Mouse (Mus musculus) midbrain, embryonic 11.5 days (tissue): ENCODE data around the gene Cenpo. TPM values are rescaled to one million over a fixed set of nuclear protein-coding genes. Genes with fewer than 3 reads are reported as not detected.
"Not testable (repeated sequence)": the region's sequence is repeated elsewhere in the genome, so short reads cannot be mapped to it uniquely, and the experiment has no call there.

Experiments
- ATAC-seq: fragments of 200-750 bp; cut with Nextera tagmentation; 2 replicates; pipeline ENCODE4 v1.8.0; 2017; ENCODE audit warnings: moderate TSS enrichment, moderate library complexity; ENCODE audit not compliant: low FRiP score
- DNase-seq: peaks from one replicate; pipeline ENCODE4 v3.0.0; 2015; ENCODE audit warnings: low spot score; ENCODE audit errors: missing footprints
- H3K27ac ChIP-seq: fragments of 300-500 bp; sonication (generic); 2 replicates; pipeline ENCODE4 v1.5.1; 2014; ENCODE audit warnings: low read depth, low read length
- H3K27me3 ChIP-seq: fragments of 300-500 bp; sonication (generic); 2 replicates; pipeline ENCODE4 v1.6.1; 2014; ENCODE audit warnings: mild to moderate bottlenecking, low read length, moderate library complexity, mixed read lengths; ENCODE audit not compliant: control insufficient read depth, insufficient read depth
- H3K36me3 ChIP-seq: fragments of 300-500 bp; sonication (generic); 2 replicates; pipeline ENCODE4 v1.6.1; 2014; ENCODE audit warnings: mild to moderate bottlenecking, low read length, moderate library complexity, mixed read lengths; ENCODE audit not compliant: control insufficient read depth, insufficient read depth
- H3K4me1 ChIP-seq: fragments of 300-500 bp; sonication (generic); 2 replicates; pipeline ENCODE4 v1.6.1; 2014; ENCODE audit warnings: low read length; ENCODE audit not compliant: control insufficient read depth, insufficient read depth
- H3K4me2 ChIP-seq: fragments of 300-500 bp; sonication (generic); 2 replicates; pipeline ENCODE4 v1.6.1; 2014; ENCODE audit warnings: mild to moderate bottlenecking, moderate library complexity
- H3K4me3 ChIP-seq: fragments of 300-500 bp; sonication (generic); 2 replicates; pipeline ENCODE4 v1.5.1; 2014; ENCODE audit warnings: low read depth, low read length
- H3K9ac ChIP-seq: fragments of 300-500 bp; sonication (generic); 2 replicates; pipeline ENCODE4 v1.6.1; 2014; ENCODE audit warnings: low read length
- H3K9me3 ChIP-seq: fragments of 300-500 bp; sonication (generic); 2 replicates; pipeline ENCODE4 v1.6.1; 2016; ENCODE audit warnings: low read length; ENCODE audit not compliant: control insufficient read depth
- WGBS: fragments of 180-500 bp; shearing (Covaris S2); extraction: QIAGEN DNeasy Blood & Tissue Kit; methylation state at CpG from one replicate; pipeline ENCODE4 v1.1.7; 2014; 5-methylcytosine and 5-hydroxymethylcytosine counted together
- polyA plus RNA-seq: library from polyadenylated mRNA; unstranded; fragments of >200 nt; fragmentation: Nextera tagmentation; extraction: Ambion mirVana; gene quantifications from 2 replicates; pipeline ENCODE4 v1.2.1, GENCODE M21; 2014

The Cenpo gene
- polyA plus RNA-seq, 1 experiment from 2014 or later: 19.7 TPM

GRCm38 (mm10) chr12:4243805-4244204, 9.7 kb upstream of the Cenpo start:
- Histone ChIP-seq H3K36me3 (no peaks in the 10 kb centered on the region), H3K9me3 (no peaks in the 10 kb centered on the region), H3K4me3 (no peak overlapping the region), H3K27me3 (no peaks in the 10 kb centered on the region), H3K4me2 (no peak overlapping the region), H3K27ac (no peak overlapping the region), H3K4me1 (no peaks in the 10 kb centered on the region), H3K9ac (no peak overlapping the region)
- ATAC-seq (no peak), DNase-seq (no peak)
- WGBS: 82% methylated on average over 2 of the region's 2 CpGs

GRCm38 (mm10) chr12:4240281-4240680, 6.2 kb upstream of the Cenpo start:
- H3K27me3 ChIP-seq, DNase-seq, H3K9ac ChIP-seq, H3K36me3 ChIP-seq, H3K4me2 ChIP-seq, H3K9me3 ChIP-seq, H3K27ac ChIP-seq, H3K4me1 ChIP-seq, ATAC-seq, H3K4me3 ChIP-seq: not testable (repeated sequence)
- WGBS: 76% methylated on average over 8 of the region's 8 CpGs

- DNase-seq (no peak), ATAC-seq (no peak)
- 95% methylated on average over 15 of the region's 15 CpGs for WGBS
- Histone ChIP-seq H3K27me3 (no peaks in the 10 kb centered on the region), H3K9ac (no peak overlapping the region), H3K27ac (no peak overlapping the region), H3K4me2 (no peak overlapping the region), H3K4me1 (peaks cover 8% of the 10 kb centered on the region; the same call in 1 of the 2 replicates), H3K36me3 (no peaks in the 10 kb centered on the region), H3K4me3 (no peak overlapping the region), H3K9me3 (no peaks in the 10 kb centered on the region)
Observed at GRCm38 (mm10) chr12:4237481-4237880, 3.4 kb upstream of the Cenpo start.

- Histone ChIP-seq H3K4me3 (peak overlapping the region; percentile 76; the same call in 1 of the 2 replicates), H3K27ac (no peak overlapping the region), H3K4me1 (peaks cover 12% of the 10 kb centered on the region; the same call in 1 of the 2 replicates), H3K36me3 (peaks cover 3% of the 10 kb centered on the region; the same call in 1 of the 2 replicates), H3K27me3 (no peaks in the 10 kb centered on the region), H3K9me3 (no peaks in the 10 kb centered on the region), H3K4me2 (peak overlapping the region; percentile 54), H3K9ac (no peak overlapping the region)
- WGBS: 68% methylated on average over 4 of the region's 4 CpGs
- DNase-seq: no peak
- no peak for ATAC-seq
Observed at GRCm38 (mm10) chr12:4232777-4233176, 1.3 kb downstream of the Cenpo start.

GRCm38 (mm10) chr12:4230156-4230555, 3.9 kb downstream of the Cenpo start:
- H3K27me3 ChIP-seq: no peaks in the 10 kb centered on the region
- 94% methylated on average over 7 of the region's 7 CpGs for WGBS

GRCm38 (mm10) chr12:4212908-4213307, 21.2 kb downstream of the Cenpo start:
- no peaks in the 10 kb centered on the region for H3K9me3 ChIP-seq
- DNase-seq (no peak), ATAC-seq (no peak)
- H3K4me2 ChIP-seq: no peak overlapping the region
- H3K9ac ChIP-seq: no peak overlapping the region
- 63% methylated on average over 8 of the region's 8 CpGs for whole genome bisulfite sequencing
- H3K36me3 ChIP-seq: 0 out of 2 replicates have a peak, but pooled peaks cover 4% of the 10 kb centered on the region
- H3K27ac ChIP-seq: no peak overlapping the region
- no peak overlapping the region for H3K4me3 ChIP-seq
- H3K4me1 ChIP-seq: no peaks in the 10 kb centered on the region
- no peaks in the 10 kb centered on the region for H3K27me3 ChIP-seq

More at GRCm38 (mm10) chr12:4230156-4230555, 3.9 kb downstream of the Cenpo start:
- Histone ChIP-seq H3K36me3 (peaks cover 3% of the 10 kb centered on the region; the same call in 1 of the 2 replicates), H3K27ac (no peak overlapping the region), H3K4me1 (peaks cover 12% of the 10 kb centered on the region; the same call in 1 of the 2 replicates), H3K4me3 (no peak overlapping the region), H3K4me2 (no peak overlapping the region), H3K9ac (no peak overlapping the region), H3K9me3 (no peaks in the 10 kb centered on the region)
- DNase-seq (no peak), ATAC-seq (no peak)

GRCm38 (mm10) chr12:4211174-4211573, 22.9 kb downstream of the Cenpo start:
- DNase-seq (peak; percentile 57), ATAC-seq (no peak)
- Histone ChIP-seq H3K9ac (no peak overlapping the region), H3K27ac (no peak overlapping the region), H3K36me3 (0 out of 2 replicates have a peak, but pooled peaks cover 4% of the 10 kb centered on the region), H3K4me2 (no peak overlapping the region), H3K9me3 (no peaks in the 10 kb centered on the region), H3K27me3 (no peaks in the 10 kb centered on the region), H3K4me3 (no peak overlapping the region), H3K4me1 (no peaks in the 10 kb centered on the region)
- 90% methylated on average over 9 of the region's 9 CpGs for WGBS

GRCm38 (mm10) chr12:4209196-4209595, 24.9 kb downstream of the Cenpo start:
- Histone ChIP-seq H3K27me3 (no peaks in the 10 kb centered on the region), H3K9ac (no peak overlapping the region), H3K36me3 (0 out of 2 replicates have a peak, but pooled peaks cover 4% of the 10 kb centered on the region), H3K27ac (no peak overlapping the region), H3K9me3 (no peaks in the 10 kb centered on the region), H3K4me1 (no peaks in the 10 kb centered on the region), H3K4me3 (no peak overlapping the region), H3K4me2 (no peak overlapping the region)
- ATAC-seq (no peak), DNase-seq (peak; percentile 67)
- 93% methylated on average over 9 of the region's 9 CpGs for WGBS

GRCm38 (mm10) chr12:4208405-4209133, 25.5 kb downstream of the Cenpo start:
- Histone ChIP-seq H3K4me2 (no peak overlapping the region), H3K36me3 (0 out of 2 replicates have a peak, but pooled peaks cover 4% of the 10 kb centered on the region), H3K9me3 (no peaks in the 10 kb centered on the region), H3K9ac (no peak overlapping the region), H3K27me3 (no peaks in the 10 kb centered on the region), H3K27ac (no peak overlapping the region), H3K4me3 (no peak overlapping the region), H3K4me1 (no peaks in the 10 kb centered on the region)
- DNase-seq: peak; percentile 90
- peak; percentile 38 for ATAC-seq
- WGBS: 81% methylated on average over 15 of the region's 15 CpGs
